Mouse (Mus musculus) left cerebral cortex, adult 9 months (tissue): ENCODE data around the gene Sfn.

Experiments
- DNase-seq, 2 experiments: peaks; one replicate each; pipeline ENCODE4 v3.0.0; 2022; ENCODE audit warnings: low spot score in 2 of 2

Gene Sfn

GRCm38 (mm10) chr4:133619473-133620136 is 17.6 kb upstream of the Sfn start:
- DNase-seq: no peak

GRCm38 (mm10) chr4:133617936-133618335 is 16.0 kb upstream of the Sfn start:
- no peak for DNase-seq

DNA sequence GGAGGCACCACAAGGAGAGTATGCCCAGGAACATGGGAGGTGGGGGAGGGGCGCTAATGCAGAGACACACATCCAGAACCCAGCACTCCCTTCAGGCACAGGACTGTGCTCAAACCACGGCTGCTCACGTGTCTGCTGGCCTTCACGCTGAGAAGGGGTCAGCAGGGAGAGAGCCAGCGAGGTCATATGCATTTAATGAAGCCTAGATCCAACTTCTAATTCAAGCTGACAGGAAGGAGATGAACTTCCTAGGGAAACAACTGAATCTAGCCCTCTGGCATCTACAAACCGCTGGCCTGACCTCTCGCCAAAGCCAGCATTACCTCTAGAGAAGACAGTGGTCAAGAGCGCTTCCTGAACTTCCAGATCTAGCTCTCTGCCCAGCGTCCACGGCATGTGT is 13.4 kb upstream of the Sfn start:
- DNase-seq: no peak

DNA sequence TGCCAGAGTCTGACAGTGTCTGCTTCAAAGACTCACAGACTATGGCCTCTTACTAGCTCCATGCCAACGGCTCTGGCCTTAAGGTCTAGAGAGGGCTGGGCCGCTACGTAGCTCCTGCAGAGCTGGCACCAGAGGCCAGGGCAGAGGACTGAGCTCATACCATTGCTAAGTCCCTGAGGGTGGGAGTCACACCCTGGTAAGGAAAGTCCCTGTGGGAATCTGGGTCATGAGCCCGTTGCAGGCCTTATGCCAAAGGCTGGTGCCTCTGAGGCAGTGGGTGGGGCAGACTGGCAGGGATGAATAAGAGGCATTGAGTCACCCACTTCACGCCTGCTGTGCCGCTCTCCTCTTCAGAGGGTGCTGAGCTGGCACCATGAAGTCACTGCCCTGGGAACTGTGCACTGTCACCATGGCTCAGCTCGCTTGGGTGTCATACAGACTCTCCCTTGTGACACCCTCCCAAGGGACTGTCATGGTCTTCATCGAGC is 12.3 kb upstream of the Sfn start:
- DNase-seq: peak; percentile 80 to 83

DNA sequence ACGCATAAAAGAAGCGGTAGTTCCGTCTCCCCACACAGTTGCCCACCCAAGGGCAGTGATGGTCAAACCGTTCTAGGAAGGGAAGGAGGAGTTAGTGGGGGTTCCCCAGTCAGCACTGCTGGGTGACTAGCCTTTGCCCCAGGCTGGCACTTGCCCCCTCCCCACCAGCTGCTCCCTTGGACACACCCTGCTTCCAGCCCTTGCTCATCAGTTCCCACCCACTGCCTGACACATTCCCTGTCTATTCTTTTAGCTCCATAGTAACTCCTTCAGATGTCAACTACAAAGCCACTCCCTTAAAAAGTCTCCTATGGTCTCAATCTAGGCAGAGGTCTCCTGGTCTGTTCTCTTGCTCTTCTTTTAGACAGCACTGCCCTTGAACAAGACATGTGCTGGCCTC is 11.9 kb upstream of the Sfn start:
- DNase-seq: no peak

DNA sequence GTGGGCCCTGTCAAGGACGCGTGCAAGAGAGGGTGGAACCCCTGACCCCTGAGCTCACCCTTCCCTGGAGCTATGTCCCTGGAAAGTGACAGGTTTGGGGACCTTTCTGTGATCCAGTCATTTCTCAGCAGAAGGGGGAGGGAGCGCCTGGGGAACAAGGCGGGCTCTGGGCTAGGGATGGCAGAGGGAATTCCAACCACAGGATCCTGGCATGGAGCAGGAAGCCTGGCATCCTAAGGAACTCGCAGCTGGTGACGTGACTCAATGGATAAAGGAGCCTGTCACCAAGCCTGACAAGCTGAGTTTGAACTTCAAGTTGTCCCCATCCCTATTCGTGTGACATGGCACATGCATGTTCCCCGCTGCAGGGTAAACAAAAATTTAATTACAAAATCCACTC is 11.1 kb upstream of the Sfn start:
- DNase-seq: no peak

- no peak for DNase-seq
Observed at GRCm38 (mm10) chr4:133612416-133612815, 10.4 kb upstream of the Sfn start.

GRCm38 (mm10) chr4:133611815-133612214 is 9.8 kb upstream of the Sfn start:
- no peak for DNase-seq

- peak in 1 of 2 experiments; percentile 67 for DNase-seq
Observed at GRCm38 (mm10) chr4:133609719-133610118, 7.8 kb upstream of the Sfn start.

GRCm38 (mm10) chr4:133607284-133607683 is 5.3 kb upstream of the Sfn start:
- no peak for DNase-seq

DNA sequence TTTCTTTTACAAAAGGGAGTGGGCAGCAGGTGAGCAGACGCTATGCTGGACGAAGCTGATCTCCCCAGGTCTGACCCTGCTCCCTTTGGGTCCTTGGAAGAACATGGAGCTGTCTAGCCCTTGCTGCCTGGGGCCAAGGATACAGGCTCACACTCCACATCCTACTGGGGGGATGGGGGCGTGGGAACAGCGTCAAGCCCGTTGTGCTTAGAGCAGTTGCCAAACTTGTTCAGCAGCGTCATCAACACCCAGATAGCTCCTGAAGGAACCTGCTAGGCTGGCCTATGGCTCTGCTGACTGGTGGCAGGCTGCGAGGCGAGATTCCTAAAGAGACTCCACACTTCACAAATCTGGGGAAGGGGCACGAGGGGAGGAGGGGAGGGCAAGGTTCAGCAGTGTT is 3.4 kb upstream of the Sfn start:
- DNase-seq: no peak

- DNase-seq: no peak
Observed at GRCm38 (mm10) chr4:133604856-133605255, 2.9 kb upstream of the Sfn start.

DNA sequence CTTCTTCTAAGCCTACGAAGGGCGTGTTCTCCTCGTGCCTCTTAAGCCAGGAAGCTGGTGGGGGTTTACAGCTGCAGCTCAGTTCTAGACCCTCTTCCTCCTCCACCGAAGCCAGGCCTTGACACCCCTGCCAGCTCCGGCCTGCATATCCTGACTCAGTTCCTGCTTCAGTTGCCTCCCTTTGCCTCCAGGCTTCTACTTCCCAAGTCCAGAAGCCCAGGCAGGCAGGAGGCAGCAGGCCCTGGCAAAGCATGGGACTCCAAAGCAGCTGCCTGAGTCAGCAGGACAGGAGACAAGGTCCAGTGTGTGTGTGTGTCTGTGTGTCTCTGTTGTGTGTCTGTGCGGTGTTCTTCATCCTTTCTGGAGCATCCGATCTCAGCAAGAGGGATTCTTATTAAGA is 2.2 kb upstream of the Sfn start:
- DNase-seq: no peak

- no peak for DNase-seq
Observed at GRCm38 (mm10) chr4:133603056-133603455, 1.1 kb upstream of the Sfn start.

GRCm38 (mm10) chr4:133600306-133600705 is 1.7 kb downstream of the Sfn start:
- DNase-seq: no peak

- DNase-seq: peak; percentile 38 to 78
Observed at GRCm38 (mm10) chr4:133599571-133600073, 2.3 kb downstream of the Sfn start.

DNA sequence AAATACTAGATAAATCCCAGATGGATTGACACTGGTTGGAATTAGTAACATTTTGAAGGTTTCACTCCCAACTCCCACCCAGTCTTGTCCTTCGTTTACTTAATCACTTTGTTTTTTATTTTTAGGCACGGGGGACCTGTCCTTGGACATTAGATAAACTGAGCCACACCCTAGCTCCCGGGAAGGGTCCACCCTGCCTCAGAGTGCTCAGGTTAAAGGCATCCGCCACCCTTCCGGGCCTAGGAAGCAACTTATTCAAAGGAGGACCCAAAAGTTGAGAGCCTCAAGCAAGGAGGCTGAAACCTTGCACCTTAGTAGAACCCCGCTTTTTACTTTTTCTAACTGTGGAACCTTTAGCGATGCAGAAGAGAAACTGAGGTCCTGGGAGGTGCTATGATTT is 2.9 kb downstream of the Sfn start:
- DNase-seq: no peak

- no peak for DNase-seq
Observed at GRCm38 (mm10) chr4:133598616-133599015, 3.4 kb downstream of the Sfn start.

DNA sequence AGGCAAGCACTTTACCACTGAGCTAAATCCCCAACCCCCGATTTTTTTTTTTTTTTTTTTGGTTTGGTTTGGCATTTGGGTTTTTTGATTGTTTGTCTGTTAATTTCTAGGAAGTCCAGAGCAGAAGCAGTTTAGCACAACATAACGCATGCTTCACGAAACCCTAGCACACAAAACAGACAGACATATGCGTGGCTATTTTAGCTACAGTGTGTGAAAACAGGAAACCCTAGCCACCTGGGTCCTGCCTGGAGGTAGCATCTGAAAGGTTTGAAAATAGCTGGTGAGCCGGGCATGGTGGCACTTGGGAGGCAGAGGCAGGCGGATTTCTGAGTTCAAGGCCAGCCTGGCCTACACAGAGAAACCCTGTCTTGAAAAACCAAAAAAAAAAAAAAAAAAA is 5.9 kb downstream of the Sfn start:
- no peak for DNase-seq

GRCm38 (mm10) chr4:133595538-133595937 is 6.4 kb downstream of the Sfn start:
- DNase-seq: peak; percentile 23 to 40

DNA sequence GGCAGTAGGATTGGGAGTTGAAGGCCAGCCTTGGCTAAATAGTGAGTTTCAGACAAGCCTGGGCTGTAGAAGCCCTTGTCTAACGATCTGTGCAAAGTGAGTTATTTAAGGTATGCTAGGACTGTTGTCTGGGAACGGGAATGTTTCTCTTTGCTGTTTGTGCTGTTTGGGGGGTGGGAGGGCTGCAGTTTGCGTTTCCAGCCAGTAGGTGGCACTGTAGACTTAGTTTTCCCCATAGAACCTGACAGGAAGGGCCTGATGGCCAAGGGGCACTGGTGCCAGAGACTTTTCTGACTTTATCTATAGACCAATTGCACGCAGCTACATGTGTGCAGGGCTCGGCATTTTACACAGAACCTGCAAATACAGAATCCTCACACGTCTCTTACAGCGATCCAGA is 9.4 kb downstream of the Sfn start:
- DNase-seq: peak in 1 of 2 experiments; percentile 58

- DNase-seq: peak; percentile 33 to 83
Observed at GRCm38 (mm10) chr4:133584059-133584951, 17.7 kb downstream of the Sfn start, which contains the start of gene Gpn2. TSS of gene Gpn2 (plus strand) at chr4:133584362.

GRCm38 (mm10) chr4:133583690-133584058 is 18.3 kb downstream of the Sfn start:
- DNase-seq: no peak
